Mouse (Mus musculus): ENCODE data around the gene Slc24a2.

Gene Slc24a2

DNA sequence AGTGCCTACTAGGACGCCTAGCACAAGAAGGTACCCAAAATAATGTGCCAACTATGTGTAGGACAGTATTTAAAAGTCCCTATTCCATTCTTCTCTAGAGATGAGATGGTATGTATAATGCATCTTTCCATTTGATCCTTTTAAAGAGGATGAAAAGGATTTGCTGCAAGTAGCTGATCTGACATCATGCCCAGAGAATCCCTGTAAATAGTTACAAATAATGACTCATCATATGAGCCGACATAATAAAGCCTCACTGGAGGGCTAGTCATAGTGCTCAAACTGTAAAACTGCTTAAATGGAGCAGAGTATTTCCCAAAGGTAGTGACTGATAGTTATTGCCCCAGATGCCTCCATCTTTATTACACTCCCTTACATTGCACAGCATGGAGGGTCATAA lies 183.1 kb downstream of the Slc24a2 start:
- no peak for DNase-seq (ENCODE audit: low read depth, low spot score)

DNA sequence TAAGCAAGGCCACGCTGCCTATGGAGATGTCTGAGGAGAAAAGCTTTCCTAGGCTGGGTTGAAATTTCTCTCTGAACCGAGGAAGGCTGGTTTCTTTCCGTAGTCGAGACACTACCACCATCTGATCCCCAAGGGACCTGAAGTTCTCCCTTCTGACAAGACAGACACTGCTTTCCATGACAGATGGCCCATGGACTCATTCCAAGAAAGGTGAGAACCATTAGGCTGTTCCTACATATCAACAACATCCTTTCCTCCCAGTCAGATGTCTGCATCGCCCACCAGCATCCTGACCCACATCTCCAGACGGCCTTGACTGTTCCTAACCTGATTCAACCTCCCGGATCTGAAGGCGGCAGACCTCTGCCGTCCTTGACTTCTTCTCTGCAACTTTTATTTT lies 187.0 kb downstream of the Slc24a2 start:
- DNase-seq (ENCODE audit: low read depth, low spot score), result no peak

GRCm38 (mm10) chr4:87041412-87041997 lies 188.8 kb downstream of the Slc24a2 start:
- no peak for DNase-seq (ENCODE audit: low read depth, low spot score)

- DNase-seq (ENCODE audit: low read depth, low spot score), result peak; percentile 31
Measured at GRCm38 (mm10) chr4:87037592-87037991, 192.7 kb downstream of the Slc24a2 start.

GRCm38 (mm10) chr4:87036507-87036906 lies 193.8 kb downstream of the Slc24a2 start:
- DNase-seq (ENCODE audit: low read depth, low spot score), result no peak

DNA sequence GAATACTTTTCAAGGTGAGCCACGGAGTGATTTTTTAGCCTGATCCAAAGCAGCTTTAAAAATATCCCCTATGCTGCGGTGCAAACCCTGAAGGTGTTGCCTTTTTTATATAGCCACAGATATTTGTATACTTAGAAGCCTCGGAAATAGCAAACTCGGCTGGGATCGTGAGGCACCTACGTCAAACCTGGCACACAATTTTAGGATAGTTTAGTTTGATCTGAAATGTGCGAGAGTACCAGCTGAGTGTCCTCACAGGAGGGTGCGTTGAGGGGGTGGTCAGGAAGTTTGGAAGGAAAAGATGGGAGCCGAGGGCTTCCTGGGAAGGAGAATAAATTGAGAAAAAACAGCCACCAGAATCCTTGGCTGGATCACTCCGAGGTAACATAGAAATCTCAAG lies 194.6 kb downstream of the Slc24a2 start:
- DNase-seq (ENCODE audit: low read depth, low spot score), result no peak

- no peak for DNase-seq (ENCODE audit: low read depth, low spot score)
Measured at GRCm38 (mm10) chr4:87032632-87033031, 197.6 kb downstream of the Slc24a2 start.

- no peak for DNase-seq (ENCODE audit: low read depth, low spot score)
Measured at GRCm38 (mm10) chr4:87031076-87031475, 199.2 kb downstream of the Slc24a2 start.

GRCm38 (mm10) chr4:87026311-87027151 lies 203.7 kb downstream of the Slc24a2 start:
- DNase-seq (ENCODE audit: low read depth, low spot score), result no peak

DNA sequence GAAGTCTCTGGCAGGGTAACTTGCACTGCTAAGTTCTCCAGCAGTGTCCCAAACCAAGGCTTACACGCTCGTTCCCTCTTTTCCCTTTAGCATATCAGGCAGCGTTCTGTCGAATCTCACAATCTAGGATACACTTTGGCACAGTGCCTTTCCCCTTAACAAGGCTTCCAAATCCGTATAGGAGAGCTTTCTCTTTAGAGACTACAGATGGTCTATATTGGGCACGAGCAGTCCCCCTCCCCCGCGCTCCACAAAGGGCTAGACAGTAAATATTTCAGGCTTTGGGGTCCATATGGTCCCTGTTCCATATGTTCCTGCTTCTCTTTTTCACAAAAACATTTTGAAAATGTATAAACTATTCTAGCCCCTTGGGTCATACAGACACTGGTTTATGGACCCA lies 205.7 kb downstream of the Slc24a2 start:
- DNase-seq (ENCODE audit: low read depth, low spot score), result no peak

DNA sequence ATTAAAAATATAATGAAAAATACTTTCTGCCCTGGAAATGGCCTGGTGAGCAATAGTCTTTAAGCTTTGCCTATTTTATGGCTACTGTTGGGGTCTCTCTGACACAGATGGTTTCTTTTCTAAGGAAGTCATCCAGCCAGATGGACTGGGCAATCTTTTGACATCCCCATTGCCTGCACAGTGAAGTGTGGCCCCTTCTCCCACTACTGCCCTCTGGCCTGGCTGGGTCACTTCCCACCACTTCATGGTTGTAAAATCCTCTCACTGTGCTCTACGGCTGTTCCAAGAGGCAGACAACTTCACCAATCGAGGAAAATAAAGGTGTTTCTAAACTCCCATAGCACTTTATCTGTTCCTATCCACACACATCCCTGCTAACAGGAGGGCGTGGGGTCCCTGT lies 208.7 kb downstream of the Slc24a2 start:
- no peak for DNase-seq (ENCODE audit: low read depth, low spot score)

DNA sequence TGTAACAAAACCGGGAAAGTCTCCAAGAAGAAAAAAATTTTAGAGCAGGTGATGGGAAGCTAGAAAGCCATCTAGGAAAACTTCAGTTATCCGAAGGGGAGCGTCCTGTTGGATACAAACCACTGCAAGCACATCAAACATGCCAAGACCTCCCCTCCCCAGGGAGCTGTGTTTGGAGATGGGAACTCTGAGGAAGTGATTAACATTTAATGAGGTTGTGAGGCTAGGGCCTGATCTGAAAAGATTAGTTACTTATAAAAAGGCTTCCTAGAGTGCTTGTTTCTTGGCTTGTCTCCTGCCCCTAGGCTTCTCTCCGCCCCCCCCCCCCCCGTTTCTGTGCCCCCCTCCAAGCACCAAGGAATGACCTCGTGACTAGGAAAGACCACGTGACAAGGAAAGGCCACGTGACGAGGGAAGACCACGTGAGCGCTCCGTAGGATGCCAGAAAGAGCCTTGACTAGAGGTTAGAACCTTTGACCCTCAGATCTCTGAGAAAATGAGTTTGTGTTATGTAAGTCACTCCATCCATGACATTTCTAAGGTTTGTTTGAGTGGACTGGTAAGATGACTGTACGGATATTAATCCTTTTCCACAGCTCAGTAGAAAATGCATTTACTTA lies 210.7 kb downstream of the Slc24a2 start:
- DNase-seq (ENCODE audit: low read depth, low spot score), result no peak

DNA sequence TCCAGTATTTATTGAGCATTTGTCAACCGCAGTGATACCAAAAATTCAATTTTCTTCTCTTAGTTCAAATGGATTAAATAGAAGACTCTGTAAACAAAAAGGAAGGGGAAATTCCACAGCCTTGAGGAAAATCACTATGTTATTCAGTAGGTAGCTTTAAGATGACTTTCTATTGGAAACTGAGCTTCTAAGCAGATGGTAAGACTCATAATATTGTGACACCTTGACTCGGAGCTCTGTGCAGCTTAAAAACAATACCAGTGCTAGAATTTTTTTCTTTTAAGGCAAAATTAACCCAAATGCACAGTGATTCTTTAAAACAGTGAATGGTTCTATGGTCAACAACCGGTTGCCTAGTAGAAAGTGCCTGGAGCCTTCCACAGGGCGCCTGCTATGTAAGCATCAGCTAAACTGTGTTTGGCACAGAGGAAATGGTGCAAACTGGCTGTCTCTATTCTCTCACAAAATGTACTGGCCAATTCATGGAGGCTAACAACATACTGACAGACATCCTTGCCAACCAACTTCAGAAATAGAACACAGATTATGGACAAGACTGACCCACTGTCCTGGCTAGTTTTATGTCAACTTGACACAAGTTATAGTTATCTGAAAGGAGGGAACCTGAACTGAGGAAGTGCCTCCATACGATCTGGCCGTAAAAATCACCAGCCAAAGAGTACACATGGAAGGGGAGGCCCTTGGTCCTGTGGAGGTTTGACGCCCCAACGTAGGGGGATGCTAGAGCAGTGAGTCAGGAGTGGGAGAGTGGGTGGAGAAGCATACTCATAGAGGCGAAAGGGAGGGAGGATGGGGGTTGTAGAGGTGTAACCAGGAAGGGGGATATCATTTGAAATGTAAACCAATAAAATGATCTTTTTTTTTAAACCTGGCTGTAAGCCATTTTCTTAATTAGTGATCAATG lies 211.9 kb downstream of the Slc24a2 start:
- no peak for DNase-seq (ENCODE audit: low read depth, low spot score)

DNA sequence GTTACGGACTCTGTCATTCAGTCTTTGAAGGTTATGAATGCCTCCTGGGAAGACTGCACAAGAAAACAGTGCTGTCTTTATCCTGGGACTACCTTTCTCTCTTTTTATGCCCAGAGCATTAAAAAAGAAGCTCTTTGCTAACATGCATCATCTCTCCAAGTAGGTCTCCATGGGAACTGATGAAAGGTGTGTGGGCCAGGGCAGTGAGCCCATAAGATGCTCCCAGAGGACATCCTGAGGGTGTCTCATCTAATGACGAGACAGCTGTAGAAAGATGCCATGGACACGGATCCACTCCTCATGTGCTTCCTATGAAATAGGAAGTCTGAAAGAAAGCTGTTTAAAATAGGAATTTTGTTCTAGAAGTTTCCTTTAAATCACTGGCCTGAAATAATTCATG lies 212.8 kb downstream of the Slc24a2 start:
- DNase-seq (ENCODE audit: low read depth, low spot score), result no peak

GRCm38 (mm10) chr4:87015746-87016145 lies 214.5 kb downstream of the Slc24a2 start:
- no peak for DNase-seq (ENCODE audit: low read depth, low spot score)

GRCm38 (mm10) chr4:87013721-87014620 lies 216.3 kb downstream of the Slc24a2 start:
- no peak for DNase-seq (ENCODE audit: low read depth, low spot score)

GRCm38 (mm10) chr4:86992470-86992869 lies 237.8 kb downstream of the Slc24a2 start:
- DNase-seq (ENCODE audit: low read depth, low spot score), result peak; percentile 57

- no peak for DNase-seq (ENCODE audit: low read depth, low spot score)
Measured at GRCm38 (mm10) chr4:86989301-86989700, 241.0 kb downstream of the Slc24a2 start.

DNA sequence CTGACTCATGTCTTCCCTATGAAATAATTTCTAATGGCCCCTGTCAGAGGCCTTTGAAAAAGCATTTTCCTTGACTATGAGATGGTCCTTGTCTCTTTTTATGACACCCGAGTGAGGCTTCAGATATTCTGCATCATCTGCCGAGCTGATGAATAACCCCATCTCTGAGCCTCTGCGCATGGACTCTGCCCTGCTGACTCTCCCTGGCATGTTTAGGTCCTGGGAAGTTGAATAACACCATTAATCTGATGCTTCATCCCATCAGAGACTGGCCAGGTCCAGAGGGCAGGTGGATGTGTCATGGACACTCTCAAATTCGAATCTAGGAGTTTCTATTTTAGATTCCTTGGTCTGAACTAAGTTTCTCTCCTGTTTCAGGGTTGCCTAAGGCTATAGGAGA lies 242.4 kb downstream of the Slc24a2 start:
- no peak for DNase-seq (ENCODE audit: low read depth, low spot score)

DNA sequence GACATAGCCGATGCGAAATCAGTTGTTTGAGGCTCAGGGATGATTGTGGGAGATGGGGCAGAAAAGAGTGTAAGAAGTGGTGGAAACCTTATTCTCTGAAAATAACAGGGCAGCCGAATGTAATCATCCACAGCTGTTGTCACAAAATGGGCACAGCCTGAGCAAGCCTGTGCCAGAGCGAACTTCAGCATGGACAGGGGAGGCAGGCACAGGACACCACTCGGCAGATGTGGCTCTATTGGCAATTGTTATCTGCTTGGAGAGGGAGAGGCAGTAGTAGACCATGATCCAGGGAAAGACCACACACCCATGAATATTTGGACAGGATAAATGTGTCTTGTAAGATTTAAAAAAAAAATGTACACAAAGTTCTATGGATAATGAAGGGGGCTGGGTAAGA lies 253.0 kb downstream of the Slc24a2 start:
- no peak for DNase-seq (ENCODE audit: low read depth, low spot score)
